Mouse (Mus musculus): ENCODE data around the gene Rasl12. TPM values are rescaled to one million over a fixed set of nuclear protein-coding genes. Genes with fewer than 3 reads are reported as not detected.

Gene Rasl12
- not detected in 2 replicates for total RNA-seq (2023)

DNA sequence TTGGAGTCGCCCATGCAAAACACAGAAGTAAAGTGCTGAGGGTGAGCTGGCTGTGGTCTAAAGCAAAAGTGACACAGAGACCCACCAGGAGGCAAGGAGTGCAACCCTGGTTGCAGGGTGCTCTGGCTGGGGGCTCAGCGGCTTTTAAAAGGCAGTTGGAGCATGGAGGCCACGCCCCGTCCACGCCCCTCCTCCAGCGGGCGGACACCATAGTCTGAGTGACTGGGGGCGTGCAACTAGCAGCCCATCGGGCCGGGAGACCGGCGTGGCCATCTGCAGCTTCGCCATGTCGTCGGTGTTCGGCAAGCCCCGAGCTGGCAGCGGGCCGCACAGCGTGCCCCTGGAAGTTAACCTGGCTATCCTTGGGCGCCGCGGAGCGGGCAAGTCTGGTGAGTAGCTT lies at the start of gene Rasl12:
Rasl12 (plus strand) TSS at position 228 of the 400 bp plus-strand sequence.

GRCm38 (mm10) chr9:65360641-65361448 lies 37.5 kb upstream of the Rasl12 start, which contains the start of gene Ubap1l:
Gene Ubap1l (plus strand): TSS chr9:65361041.

GRCm38 (mm10) chr9:65391613-65391964 lies 6.7 kb upstream of the Rasl12 start, which contains the start of gene Kbtbd13:
Gene Kbtbd13 (minus strand): TSS chr9:65391652.

DNA sequence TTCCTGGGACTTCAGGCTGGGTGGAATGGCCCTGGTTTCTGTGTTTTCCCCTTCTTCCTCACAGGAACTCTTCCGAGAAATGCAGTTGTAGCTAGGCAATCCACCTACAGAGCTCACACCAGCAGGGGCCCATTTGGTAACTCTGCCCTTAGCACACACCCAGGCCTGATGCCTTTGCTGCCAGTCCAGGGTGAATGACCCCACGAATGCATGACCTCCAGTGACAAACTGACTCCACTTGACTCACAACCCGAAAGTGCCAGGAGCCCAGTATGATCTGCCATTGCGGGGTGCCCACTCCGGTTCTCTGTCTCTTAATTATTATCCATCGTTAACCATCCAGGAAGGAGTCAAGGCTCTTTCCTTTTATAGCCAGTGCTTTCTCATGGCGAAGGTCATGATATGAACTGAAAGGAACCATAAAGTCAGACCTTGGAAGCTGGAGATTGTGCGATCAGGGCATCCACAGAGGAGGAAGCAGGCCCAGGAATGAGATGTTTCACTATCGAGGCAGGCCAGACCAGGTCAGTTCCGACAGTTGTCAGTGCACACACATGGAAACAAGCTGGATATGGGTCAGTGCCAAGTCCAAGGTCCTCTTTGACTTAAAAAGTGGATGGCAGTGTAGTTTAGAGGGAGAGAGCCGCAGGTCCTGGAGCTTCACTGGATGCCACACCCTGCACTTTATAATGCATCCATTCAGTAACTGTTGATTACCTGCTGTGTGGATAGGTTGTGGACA lies 24.6 kb downstream of the Rasl12 start, which contains the start of gene Slc51b:
Slc51b (minus strand) TSS at position 196 of the 742 bp plus-strand sequence.

DNA sequence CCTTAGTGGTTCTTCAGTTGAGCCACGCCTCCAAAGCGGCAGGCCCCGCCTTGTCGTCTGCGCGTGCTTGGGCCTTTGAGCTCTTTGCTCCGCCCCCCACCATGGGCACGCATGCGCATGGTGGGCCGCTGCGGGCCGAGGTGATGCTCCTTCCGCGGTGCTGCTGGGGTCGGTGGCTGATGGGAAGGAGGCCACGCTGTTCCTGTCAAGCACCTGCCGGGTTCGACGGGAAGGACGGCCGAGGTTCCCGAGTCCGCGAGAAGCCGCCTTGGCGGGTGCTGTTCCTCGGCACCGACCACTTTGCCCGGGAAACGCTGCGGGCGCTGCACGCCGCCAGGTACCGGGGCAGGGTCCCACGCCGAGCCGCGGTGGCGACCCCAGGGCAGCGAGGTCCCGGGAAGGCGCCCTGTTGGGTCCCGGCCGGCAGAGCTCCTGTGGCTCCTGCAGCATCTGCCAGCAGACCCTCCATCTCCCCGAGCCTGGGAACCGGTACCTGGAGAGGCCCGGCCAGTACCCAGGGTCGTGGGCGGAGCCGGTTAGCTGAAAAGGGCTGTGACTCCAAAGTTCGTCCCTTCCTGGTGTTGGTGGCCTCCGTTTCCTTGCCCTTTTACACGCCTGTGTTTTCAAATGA lies 37.5 kb downstream of the Rasl12 start, which contains the start of gene Mtfmt:
Mtfmt (plus strand) TSS at position 112 of the 631 bp plus-strand sequence.

DNA sequence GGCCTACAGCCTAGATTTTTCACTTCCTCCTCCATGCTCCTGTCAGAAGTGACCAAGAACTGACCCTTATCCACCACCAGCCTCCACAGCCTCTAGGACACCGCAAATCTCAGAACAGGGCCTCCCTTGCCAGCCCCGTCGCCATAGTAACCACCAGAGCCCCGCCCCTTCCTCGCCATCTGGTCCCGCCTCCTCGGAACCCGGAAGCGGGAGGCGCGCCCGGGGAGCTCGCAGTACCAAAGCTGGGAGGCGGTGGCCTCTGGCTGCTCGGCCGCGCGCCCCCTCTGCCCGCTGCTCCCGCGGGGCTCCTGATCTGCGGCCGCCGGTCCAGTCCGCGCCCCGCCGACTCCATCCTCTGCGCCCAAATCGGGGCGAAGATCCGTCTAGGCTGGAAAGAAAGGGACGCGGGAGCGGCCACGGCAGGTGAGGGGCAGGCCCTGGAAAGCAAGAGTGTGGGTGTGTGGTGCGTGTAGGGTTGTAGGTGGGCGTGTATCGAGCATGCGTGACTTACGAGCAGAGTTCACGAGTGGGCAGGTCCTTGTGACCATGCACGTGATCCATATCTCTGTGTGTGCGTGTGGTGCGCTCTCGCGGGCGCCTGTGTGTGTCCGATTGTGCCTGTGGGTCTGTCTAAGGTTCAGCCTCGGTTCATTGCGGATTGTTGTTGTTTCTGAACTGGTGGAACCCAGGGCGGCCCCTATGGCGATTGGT lies 62.6 kb downstream of the Rasl12 start, which contains the start of gene Spg21:
Spg21 (plus strand) TSS at position 216 of the 711 bp plus-strand sequence.

Other genes starting within 250 kb of the Rasl12 start
- 2.6 and 2.9 TPM in 2 replicates for gene Parp16, start 203.2 kb upstream of the Rasl12 start, total RNA-seq (2023)
- not detected in 2 replicates for gene Cilp, start 133.3 kb upstream of the Rasl12 start, total RNA-seq (2023)
- gene Clpx, start 104.2 kb upstream of the Rasl12 start, total RNA-seq (2023): 16.5 and 23.1 TPM in 2 replicates
- 10.3 and 11.4 TPM in 2 replicates for gene Pdcd7, start 52.4 kb upstream of the Rasl12 start, total RNA-seq (2023)
- gene Ubap1l, start 37.5 kb upstream of the Rasl12 start, total RNA-seq (2023): not detected in 2 replicates
- not detected in 2 replicates for gene Kbtbd13, start 6.9 kb upstream of the Rasl12 start, total RNA-seq (2023)
- not detected in 2 replicates for gene Slc51b, start 24.4 kb downstream of the Rasl12 start, total RNA-seq (2023)
- 4.2 and 4.6 TPM in 2 replicates for gene Mtfmt, start 37.3 kb downstream of the Rasl12 start, total RNA-seq (2023)
- 63.9 and 70.8 TPM in 2 replicates for gene Spg21, start 62.4 kb downstream of the Rasl12 start, total RNA-seq (2023)
- gene Ankdd1a, start 121.7 kb downstream of the Rasl12 start, total RNA-seq (2023): 1.7 and 3.1 TPM in 2 replicates
- gene Plekho2, start 181.5 kb downstream of the Rasl12 start, total RNA-seq (2023): 205 and 249 TPM in 2 replicates
- 8.9 and 10.4 TPM in 2 replicates for gene Pif1, start 188.7 kb downstream of the Rasl12 start, total RNA-seq (2023)
- gene Rbpms2, start 231.1 kb downstream of the Rasl12 start, total RNA-seq (2023): 0.32 and 1.2 TPM in 2 replicates

Measured in neutrophil, adult 65 days (primary cell).